Mouse (Mus musculus) ES-Bruce4 (cell line): Measurements from ENCODE around the gene Ankrd52.

Source experiments
- CTCF ChIP-seq: IDR thresholded peaks from one replicate; pipeline ENCODE4 v1.8.1; 2011; ENCODE audit warnings: low read depth, low read length
- EP300 ChIP-seq: IDR thresholded peaks from 2 replicates; pipeline ENCODE4 v1.6.1; 2011; ENCODE audit warnings: low read depth, low read length; ENCODE audit not compliant: insufficient read depth
- POLR2A ChIP-seq: IDR thresholded peaks from one replicate; pipeline ENCODE4 v1.8.1; 2011; ENCODE audit warnings: low read length; ENCODE audit not compliant: insufficient read depth

- TF ChIP-seq CTCF (no peak), POLR2A (no peak), EP300 (no peak)
Observed at GRCm38 (mm10) chr10:128388941-128389340, 12.0 kb downstream of the Ankrd52 start.
